Mouse (Mus musculus) liver, embryonic 14.5 days (tissue): ENCODE results near the gene Opalin. TPM values are rescaled to one million over a fixed set of nuclear protein-coding genes. Genes with fewer than 3 reads are reported as not detected.
A peak's percentile ranks its signal among the peaks of the same experiment; 100 is the strongest.

ENCODE experiments used
- ATAC-seq: fragments of 200-750 bp; cut with Nextera tagmentation; 2 replicates; pipeline ENCODE4 v1.8.0; 2017; ENCODE audit warnings: moderate number of reproducible peaks, mild to moderate bottlenecking, moderate library complexity; ENCODE audit not compliant: insufficient read depth
- DNase-seq, 3 experiments: peaks; one replicate each; pipeline ENCODE4 v3.0.0-alpha.2; 2012 to 2013; ENCODE audit warnings: low read depth in 3 of 3, low spot score in 3 of 3
- H3K27ac ChIP-seq: fragments of 300-500 bp; sonication (generic); 2 replicates; pipeline ENCODE4 v1.5.1; 2014; ENCODE audit warnings: moderate library complexity, mild to moderate bottlenecking, control low read depth, inconsistent platforms
- H3K27me3 ChIP-seq: fragments of 300-500 bp; sonication (generic); 2 replicates; pipeline ENCODE4 v1.6.1; 2014; ENCODE audit warnings: mild to moderate bottlenecking, low read length, moderate library complexity; ENCODE audit not compliant: control insufficient read depth, insufficient read depth
- H3K36me3 ChIP-seq: fragments of 300-500 bp; sonication (generic); replicated peaks from 2 replicates; pipeline ENCODE4 v1.6.1; 2014; ENCODE audit warnings: low read depth; ENCODE audit not compliant: control insufficient read depth, insufficient read depth
- H3K4me1 ChIP-seq, 2 experiments: fragments of 200-500 bp in 1 of 2; fragments of 300-500 bp in 1 of 2; sonication (generic) in 1 of 2; replicated peaks; 2 replicates each; pipeline ENCODE4 v1.6.1; 2012 to 2014; ENCODE audit warnings: antibody characterized with exemption in 1 of 2, inconsistent platforms in 1 of 2, low read length in 1 of 2; ENCODE audit not compliant: control insufficient read depth in 2 of 2, insufficient read depth in 2 of 2
- H3K4me2 ChIP-seq: fragments of 300-500 bp; sonication (generic); 2 replicates; pipeline ENCODE4 v1.6.1; 2014; ENCODE audit warnings: low read depth, mild to moderate bottlenecking, control low read depth, moderate library complexity
- H3K4me3 ChIP-seq, 2 experiments: fragments of 200-500 bp in 1 of 2; fragments of 300-500 bp in 1 of 2; sonication (generic) in 1 of 2; 2 replicates each; pipeline ENCODE4 v1.5.1; 2012 to 2014; ENCODE audit warnings: low read depth in 2 of 2, low read length in 2 of 2, mild to moderate bottlenecking in 2 of 2, control low read depth in 1 of 2, inconsistent platforms in 1 of 2, moderate library complexity in 1 of 2; ENCODE audit not compliant: insufficient read depth in 1 of 2
- H3K9ac ChIP-seq: fragments of 300-500 bp; sonication (generic); replicated peaks from 2 replicates; pipeline ENCODE4 v1.6.1; 2014; ENCODE audit warnings: mild to moderate bottlenecking, control low read depth, moderate library complexity
- H3K9me3 ChIP-seq: fragments of 300-500 bp; sonication (generic); 2 replicates; pipeline ENCODE4 v1.6.1; 2016; ENCODE audit warnings: low read length, mixed read lengths; ENCODE audit not compliant: control insufficient read depth
- CTCF ChIP-seq: IDR thresholded peaks from 2 replicates; pipeline ENCODE4 v1.5.1; 2016; ENCODE audit warnings: antibody characterized with exemption, low read depth, control low read depth
- EP300 ChIP-seq: IDR thresholded peaks from 2 replicates; pipeline ENCODE4 v1.6.1; 2016; ENCODE audit warnings: antibody characterized with exemption, low read depth
- WGBS: fragments of 180-500 bp; shearing (Covaris S2); extraction: QIAGEN DNeasy Blood & Tissue Kit; methylation state at CpG from one replicate; pipeline ENCODE4 v1.1.7; 2014; ENCODE audit not compliant: insufficient replicate concordance; 5-methylcytosine and 5-hydroxymethylcytosine counted together
- polyA plus RNA-seq, 2 experiments: library from polyadenylated mRNA; depleted of rRNA in 1 of 2; stranded (reverse) in 1 of 2; unstranded in 1 of 2; fragments of >200 nt; fragmentation: Nextera tagmentation in 1 of 2; extraction: Ambion mirVana in 1 of 2; gene quantifications; 2 replicates each; pipeline versions ENCODE4 v1.2.1 to v1.2.3; 2012 to 2014

Opalin gene
- polyA plus RNA-seq, 2 experiments: not detected

- H3K4me2 ChIP-seq: no peak overlapping the region
- 12% methylated on average over 2 of the region's 2 CpGs for WGBS
- ATAC-seq: no peak
Observed at GRCm38 (mm10) chr19:41091901-41092300, 15.0 kb upstream of the Opalin start.

GRCm38 (mm10) chr19:41089833-41090232 is 12.9 kb upstream of the Opalin start:
- Histone ChIP-seq H3K9ac (no peak overlapping the region), H3K4me1 (no peaks in the 10 kb centered on the region), H3K36me3 (no peaks in the 10 kb centered on the region), H3K4me2 (no peak overlapping the region), H3K4me3 (no peak overlapping the region), H3K9me3 (no peaks in the 10 kb centered on the region), H3K27me3 (peaks cover 6% of the 10 kb centered on the region; the same call in 1 of the 2 replicates), H3K27ac (no peak overlapping the region)
- TF ChIP-seq CTCF (peak; percentile 79), EP300 (no peak)
- WGBS: 4% methylated on average over 5 of the region's 5 CpGs
- ATAC-seq (no peak), DNase-seq (peak in 2 of 3 experiments; percentile 6)

More at GRCm38 (mm10) chr19:41091901-41092300, 15.0 kb upstream of the Opalin start:
- no peak overlapping the region for H3K27ac ChIP-seq
- H3K36me3 ChIP-seq: no peaks in the 10 kb centered on the region
- no peak for TF ChIP-seq EP300
- no peak for TF ChIP-seq CTCF
- DNase-seq: no peak
- H3K9me3 ChIP-seq: no peaks in the 10 kb centered on the region
- H3K4me3 ChIP-seq: no peak overlapping the region
- H3K4me1 ChIP-seq: no peaks in the 10 kb centered on the region
- no peak overlapping the region for H3K9ac ChIP-seq
- H3K27me3 ChIP-seq: peaks cover 6% of the 10 kb centered on the region; the same call in 1 of the 2 replicates

GRCm38 (mm10) chr19:41088491-41088890 is 11.6 kb upstream of the Opalin start:
- TF ChIP-seq CTCF (no peak), EP300 (no peak)
- ATAC-seq (no peak), DNase-seq (no peak)
- Histone ChIP-seq H3K9ac (no peak overlapping the region), H3K36me3 (no peaks in the 10 kb centered on the region), H3K4me3 (no peak overlapping the region), H3K27me3 (peaks cover 6% of the 10 kb centered on the region; the same call in 1 of the 2 replicates), H3K4me1 (no peaks in the 10 kb centered on the region), H3K4me2 (no peak overlapping the region; the same call in 1 of the 2 replicates), H3K9me3 (no peaks in the 10 kb centered on the region), H3K27ac (no peak overlapping the region)
- 31% methylated on average over 18 of the region's 18 CpGs for WGBS

GRCm38 (mm10) chr19:41087901-41088300 is 11.0 kb upstream of the Opalin start:
- DNase-seq (no peak), ATAC-seq (no peak)
- H3K9ac ChIP-seq: no peak overlapping the region
- 20% methylated on average over 4 of the region's 4 CpGs for WGBS
- no peak overlapping the region for H3K4me2 ChIP-seq
- TF ChIP-seq CTCF: no peak
- no peak for TF ChIP-seq EP300
- no peaks in the 10 kb centered on the region for H3K4me1 ChIP-seq
- no peak overlapping the region for H3K4me3 ChIP-seq
- H3K9me3 ChIP-seq: no peaks in the 10 kb centered on the region
- no peak overlapping the region for H3K27ac ChIP-seq
- peaks cover 6% of the 10 kb centered on the region; the same call in 1 of the 2 replicates for H3K27me3 ChIP-seq
- H3K36me3 ChIP-seq: no peaks in the 10 kb centered on the region

- no peak for ATAC-seq
- WGBS: 2% methylated on average over 2 of the region's 2 CpGs
- Histone ChIP-seq H3K27me3 (peaks cover 6% of the 10 kb centered on the region; the same call in 1 of the 2 replicates), H3K9me3 (no peaks in the 10 kb centered on the region), H3K4me2 (no peak overlapping the region), H3K36me3 (no peaks in the 10 kb centered on the region), H3K27ac (no peak overlapping the region), H3K4me1 (no peaks in the 10 kb centered on the region), H3K4me3 (no peak overlapping the region), H3K9ac (no peak overlapping the region)
- TF ChIP-seq EP300: no peak
- TF ChIP-seq CTCF: peak; percentile 85
- DNase-seq: peak; percentile 17 to 30 (median 30)
Observed at GRCm38 (mm10) chr19:41086700-41087099, 9.8 kb upstream of the Opalin start.
